Mouse (Mus musculus): Measurements from ENCODE around the gene Bpifc.

The Bpifc gene

GRCm38 (mm10) chr10:85951765-85952443 is 59.8 kb downstream of the Bpifc start:
- DNase-seq (ENCODE audit: low spot score): no peak

- DNase-seq (ENCODE audit: low spot score): no peak
Measured at GRCm38 (mm10) chr10:85948483-85949196, 63.1 kb downstream of the Bpifc start.

GRCm38 (mm10) chr10:85936280-85936965 is 75.3 kb downstream of the Bpifc start:
- DNase-seq (ENCODE audit: low spot score): no peak

GRCm38 (mm10) chr10:85929962-85930361 is 81.7 kb downstream of the Bpifc start:
- DNase-seq (ENCODE audit: low spot score): no peak

GRCm38 (mm10) chr10:85929208-85929591 is 82.5 kb downstream of the Bpifc start:
- DNase-seq (ENCODE audit: low spot score): no peak

GRCm38 (mm10) chr10:85928499-85929207 is 83.0 kb downstream of the Bpifc start:
- DNase-seq (ENCODE audit: low spot score): peak; percentile 31

GRCm38 (mm10) chr10:85927676-85928445 is 83.8 kb downstream of the Bpifc start, which contains the start of gene Ascl4:
TSS of gene Ascl4 (plus strand) at chr10:85927681.
- peak; percentile 2 for DNase-seq (ENCODE audit: low spot score)

GRCm38 (mm10) chr10:85916498-85917309 is 95.0 kb downstream of the Bpifc start, which contains the start of gene Prdm4:
TSS of gene Prdm4 (minus strand) at chr10:85917142.
- DNase-seq (ENCODE audit: low spot score): peak; percentile 94
